Mouse (Mus musculus): ENCODE data around the gene Specc1l.

Gene Specc1l

DNA sequence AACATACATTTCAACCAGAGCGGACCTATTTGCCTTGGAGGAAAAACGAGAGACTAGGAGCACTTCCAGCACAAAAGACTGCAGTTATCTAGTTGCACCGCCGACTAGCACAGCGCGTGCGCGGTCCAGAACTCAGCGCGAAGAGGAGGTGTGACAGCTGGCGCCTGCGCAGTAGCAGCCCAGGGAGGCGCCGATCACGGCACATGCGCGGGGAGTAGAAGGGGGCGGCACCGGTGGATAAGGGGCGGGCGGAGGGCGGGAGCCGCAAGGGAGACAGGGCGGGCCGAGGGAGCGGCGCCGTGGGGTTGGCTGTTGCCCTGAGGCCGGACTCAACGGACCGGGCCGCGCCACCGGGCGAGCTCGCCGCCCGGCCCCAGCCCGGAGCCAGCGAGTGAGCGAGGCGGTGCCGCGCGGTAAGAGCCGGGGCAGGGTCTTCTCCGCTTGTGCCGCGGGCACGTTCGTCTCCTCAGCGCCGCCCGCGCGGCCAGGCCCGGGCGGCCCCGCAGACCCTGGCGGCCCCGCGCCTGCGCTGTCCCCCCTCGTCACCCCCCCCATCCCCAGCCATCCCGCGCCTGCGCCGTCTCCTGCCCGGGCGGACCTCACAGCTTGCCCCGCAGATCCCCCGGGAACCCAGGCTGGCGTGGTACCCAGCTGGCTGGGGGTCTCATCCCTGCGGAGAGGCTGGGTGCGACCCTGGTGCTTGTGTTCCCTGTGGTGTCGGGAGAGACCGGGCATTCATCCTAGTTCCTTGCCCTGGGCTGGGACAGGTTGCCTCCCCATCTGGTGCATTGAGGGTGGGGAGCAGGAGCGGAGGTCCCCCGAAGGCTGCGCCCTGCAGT is at the start of gene Specc1l:
TSS of gene Specc1l (plus strand) at position 267 of the 839 bp plus-strand sequence.
- peak; percentile 88 for DNase-seq (ENCODE audit: low read depth, low spot score)

DNA sequence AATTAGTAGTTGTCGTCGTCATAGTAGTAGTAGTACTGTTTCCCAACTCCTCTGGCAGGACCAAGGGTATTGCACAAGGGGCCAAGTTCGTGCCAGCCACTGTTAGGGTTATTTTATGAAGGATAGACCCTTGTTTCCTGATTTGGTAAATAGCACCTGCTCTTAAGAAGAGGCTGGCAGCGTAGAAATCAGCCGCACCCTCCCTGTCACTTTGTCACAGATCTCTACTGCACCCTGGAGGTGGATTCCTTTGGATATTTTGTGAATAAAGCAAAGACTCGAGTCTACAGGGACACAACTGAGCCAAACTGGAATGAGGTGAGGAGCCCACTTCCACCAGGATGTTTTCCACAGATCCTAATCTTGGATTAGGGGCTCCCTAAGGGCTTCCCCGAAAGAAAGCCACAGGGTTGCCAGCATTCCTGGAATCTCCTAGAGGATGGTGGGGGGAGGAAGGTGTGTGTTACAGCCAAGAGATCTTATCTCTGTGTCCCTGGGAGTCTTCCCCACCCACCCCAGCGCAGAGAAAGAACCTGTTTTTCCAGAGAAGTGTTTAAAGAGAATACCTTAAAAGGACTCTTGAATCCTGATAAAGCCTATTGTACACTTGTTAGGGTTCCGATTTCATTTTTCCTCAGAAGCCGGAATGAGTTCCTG is 45.9 kb upstream of the Specc1l start:
- no peak for DNase-seq (ENCODE audit: low read depth, low spot score)

DNA sequence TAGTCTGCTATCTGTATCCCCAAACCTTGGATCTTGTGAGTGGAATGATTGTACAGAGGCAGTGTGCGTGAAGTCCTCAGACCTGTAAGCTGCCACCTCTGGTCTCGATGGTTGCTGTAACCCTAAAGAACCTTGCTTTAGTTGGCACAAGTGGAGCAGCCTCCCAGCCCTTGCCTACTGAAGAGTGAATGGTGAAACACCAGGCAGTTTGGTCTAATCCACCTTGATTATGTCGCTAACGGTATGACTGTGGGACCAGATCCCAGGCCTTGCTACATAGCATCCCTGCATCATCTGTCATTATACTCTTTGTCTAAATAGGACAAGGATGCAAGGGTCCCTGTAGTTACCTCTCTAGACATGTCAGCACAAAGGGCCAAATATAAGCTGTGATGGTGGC is 45.3 kb upstream of the Specc1l start:
- DNase-seq (ENCODE audit: low read depth, low spot score) = no peak

DNA sequence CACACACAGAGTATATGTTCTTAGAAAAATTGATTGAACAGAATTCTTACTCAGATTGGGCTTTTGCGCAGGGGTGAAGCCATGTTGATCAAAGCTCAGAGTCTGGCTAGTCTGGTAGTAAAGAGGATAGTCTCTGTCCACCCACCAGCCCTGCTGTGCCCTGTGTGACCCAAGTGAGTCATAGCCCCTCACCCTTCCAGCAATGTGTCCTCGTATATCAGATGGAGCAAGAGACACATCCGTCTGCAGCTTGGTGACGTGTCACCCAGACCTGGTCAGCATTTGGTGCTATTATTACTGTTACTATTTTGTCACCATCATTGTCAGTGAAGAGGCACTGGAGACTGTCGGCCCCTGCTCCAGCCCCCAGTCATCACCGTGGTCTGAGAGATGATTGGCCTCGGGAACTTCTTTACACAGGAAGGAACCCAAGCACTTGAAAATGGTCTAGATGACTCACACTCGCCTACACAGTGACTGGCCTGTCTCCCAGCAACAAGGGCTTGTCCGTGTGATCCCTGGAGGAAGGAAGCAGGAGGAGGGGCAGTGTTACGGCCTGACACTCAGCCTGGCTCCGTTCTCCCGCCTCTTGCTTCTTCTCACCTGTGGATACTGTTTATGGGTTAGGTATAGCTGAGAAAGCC is 41.5 kb upstream of the Specc1l start:
- DNase-seq (ENCODE audit: low read depth, low spot score) = no peak

DNA sequence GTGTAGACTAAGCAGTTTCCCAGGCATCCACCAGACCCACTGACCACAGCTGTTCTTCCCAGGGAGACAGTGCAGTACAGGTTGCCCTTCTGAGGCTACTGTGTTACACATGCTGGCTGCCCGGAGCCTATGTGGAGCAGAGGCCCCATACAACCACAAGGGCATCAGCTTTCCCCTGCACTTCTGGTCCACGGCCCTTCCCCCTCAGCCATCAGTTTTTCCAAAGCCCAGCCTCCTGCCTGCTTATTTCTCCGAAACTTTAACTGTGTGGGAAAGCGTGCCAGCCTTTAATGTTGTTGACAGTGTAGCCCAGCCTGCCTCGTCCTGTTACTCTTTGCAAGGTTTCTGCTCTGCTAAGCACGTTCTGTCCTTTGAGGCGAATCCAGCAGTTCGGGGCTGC is 38.8 kb upstream of the Specc1l start:
- no peak for DNase-seq (ENCODE audit: low read depth, low spot score)

DNA sequence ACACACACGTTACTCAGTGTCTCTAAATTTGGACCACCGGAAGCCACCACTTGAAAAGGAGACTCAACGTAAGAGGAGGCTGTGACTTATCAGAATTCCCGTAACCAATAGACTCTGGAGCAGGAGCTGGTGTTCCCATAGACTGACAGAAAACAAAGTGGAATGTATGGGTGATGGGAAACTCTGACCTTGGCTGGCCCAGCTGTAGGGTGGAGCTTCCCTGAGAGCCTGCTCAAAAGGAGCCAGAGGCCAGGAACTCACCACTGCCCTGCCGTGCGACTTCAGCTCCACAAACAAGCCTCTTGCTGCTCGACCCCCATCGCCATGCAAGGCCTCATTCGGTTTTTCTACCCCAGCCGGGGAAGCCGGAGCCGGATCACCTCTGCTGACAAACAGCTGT is 38.2 kb upstream of the Specc1l start:
- no peak for DNase-seq (ENCODE audit: low read depth, low spot score)

DNA sequence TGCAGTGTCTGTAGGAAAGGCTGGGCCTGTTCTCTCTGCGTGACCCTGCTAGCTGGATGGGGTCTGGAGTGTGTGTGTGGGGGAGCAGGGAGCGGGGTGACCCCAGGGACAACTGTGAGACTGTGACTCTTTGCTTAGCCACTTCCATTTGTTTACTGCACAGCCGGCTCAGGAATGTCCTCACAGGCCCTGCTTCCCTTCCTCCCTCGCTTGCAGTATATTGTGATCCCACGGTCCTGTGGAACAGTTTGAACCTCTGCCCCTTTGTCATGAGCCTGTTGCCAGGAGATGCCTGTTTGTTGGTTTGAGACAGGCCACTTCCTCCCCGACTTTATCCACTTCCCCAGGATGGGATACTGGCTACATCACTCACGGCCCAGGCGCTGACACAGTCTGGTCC is 35.4 kb upstream of the Specc1l start:
- no peak for DNase-seq (ENCODE audit: low read depth, low spot score)

DNA sequence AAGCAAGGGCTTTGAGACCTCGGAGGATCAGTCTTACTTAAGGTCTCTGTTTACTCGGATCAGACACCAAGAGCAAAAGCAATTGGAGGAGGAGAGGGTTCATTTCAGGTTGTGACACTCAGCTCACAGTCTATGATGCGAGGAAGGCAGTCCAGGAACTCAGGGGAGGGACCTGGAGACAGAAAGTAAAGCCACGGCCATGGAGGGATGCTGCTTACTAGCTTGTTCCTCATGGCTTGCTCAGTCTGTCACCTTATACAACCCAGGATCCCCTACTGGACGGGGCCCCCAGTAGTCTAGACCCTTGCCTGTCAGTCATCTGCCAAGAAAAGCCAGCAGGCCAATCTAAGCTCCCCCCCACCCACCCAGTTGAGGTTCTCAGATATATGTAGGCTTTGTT is 33.0 kb upstream of the Specc1l start:
- no peak for DNase-seq (ENCODE audit: low read depth, low spot score)

DNA sequence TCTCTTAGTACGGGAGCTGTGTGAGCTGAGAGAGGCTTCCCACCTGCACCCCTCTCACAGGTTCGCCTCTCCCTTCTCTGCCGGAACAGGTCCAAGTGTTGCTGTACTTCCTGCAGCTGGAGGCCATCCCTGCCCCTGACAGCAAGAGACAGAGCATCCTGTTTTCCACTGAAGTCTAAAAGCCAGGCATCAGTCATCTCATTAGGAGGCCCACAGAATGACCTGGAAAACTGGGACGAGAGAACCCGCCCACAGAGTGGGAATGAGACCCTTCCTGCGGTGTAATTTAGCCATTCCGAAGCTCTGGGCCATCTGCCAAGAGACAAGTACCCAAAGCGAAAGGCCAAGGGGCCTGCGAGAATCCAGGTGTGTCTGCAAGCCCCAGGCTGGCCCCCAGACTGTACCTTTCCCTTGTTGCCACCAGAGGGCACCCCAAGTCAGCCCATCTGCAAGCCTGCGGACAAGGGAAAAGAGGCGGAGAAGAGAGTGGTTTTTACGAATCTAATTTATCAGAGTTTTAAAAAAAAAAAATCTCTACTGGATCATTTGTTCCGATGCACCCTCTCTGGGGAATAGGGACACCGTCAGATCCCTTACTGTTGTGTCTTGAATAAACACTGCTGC is 29.6 kb upstream of the Specc1l start:
- peak; percentile 40 for DNase-seq (ENCODE audit: low read depth, low spot score)

DNA sequence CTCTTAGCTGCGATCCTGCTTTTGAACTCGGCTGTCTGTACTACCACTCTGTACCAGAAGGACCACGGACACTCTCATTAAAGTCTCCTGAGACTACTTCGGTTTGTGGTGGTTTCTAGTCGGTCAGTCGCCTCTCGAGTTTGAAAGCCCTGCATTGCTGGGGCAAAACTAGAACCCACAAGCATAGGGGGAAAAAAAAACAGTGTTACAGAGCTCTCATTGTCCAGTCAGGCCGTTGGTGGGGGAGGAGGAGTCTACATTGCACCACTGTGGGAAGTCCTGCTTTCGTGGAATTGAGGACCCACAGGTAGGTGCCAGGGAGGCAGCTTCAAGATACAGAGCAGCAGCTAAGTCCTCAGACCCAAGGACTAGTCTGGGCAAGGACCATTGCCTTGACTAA is 27.0 kb upstream of the Specc1l start:
- DNase-seq (ENCODE audit: low read depth, low spot score) = no peak

DNA sequence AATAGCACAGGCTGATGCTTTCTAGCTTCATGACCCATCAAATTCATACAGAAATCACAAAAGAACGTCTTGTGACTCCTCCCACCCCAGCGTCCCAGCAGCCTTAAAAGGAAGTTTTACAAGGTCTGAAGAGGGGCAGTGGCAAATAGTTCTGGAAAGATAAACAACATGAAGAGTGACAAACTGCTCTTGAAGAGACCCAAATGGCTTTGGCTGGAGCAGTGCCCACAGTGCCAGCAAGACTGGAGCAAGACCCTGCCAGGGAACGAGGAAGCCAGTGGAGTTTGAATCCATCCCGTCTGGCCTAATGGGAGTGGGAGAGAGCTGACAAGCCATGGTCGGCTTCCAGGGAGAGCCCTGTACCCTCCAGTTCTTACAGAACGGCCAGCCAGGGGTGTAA is 25.3 kb upstream of the Specc1l start:
- DNase-seq (ENCODE audit: low read depth, low spot score) = no peak

DNA sequence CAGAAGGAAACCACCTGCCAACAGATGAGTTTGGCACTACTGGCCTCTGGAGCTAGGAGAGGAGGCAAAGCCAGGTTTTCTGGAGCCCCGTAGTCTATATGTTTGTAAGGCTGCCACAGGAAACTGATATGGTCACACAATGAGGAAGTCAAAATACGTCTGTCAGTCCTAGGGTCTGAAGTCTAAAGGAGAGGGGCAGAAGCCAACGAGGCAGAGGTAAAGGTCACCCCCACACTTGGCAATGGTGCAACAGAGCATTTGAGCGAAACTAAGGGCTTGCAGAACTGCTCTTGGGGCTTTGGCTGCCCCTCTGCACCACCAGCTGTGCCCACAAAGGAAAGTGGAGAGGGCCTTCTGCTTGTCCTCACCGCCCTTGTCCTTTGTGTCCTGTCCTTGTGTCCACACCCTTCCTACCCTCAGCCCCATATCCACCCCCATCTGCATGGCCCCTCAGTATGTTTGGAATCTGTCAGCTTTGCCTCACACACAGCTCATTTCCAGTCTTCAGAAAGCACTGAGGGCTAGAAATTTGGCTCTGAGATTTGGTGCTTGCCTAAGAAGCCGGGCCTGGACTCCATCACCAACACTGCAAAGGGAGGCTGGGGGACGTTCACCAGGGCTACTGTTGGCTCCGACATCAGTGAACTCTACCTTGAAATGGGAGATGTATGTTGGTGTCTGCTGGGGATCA is 24.4 kb upstream of the Specc1l start:
- DNase-seq (ENCODE audit: low read depth, low spot score) = no peak

DNA sequence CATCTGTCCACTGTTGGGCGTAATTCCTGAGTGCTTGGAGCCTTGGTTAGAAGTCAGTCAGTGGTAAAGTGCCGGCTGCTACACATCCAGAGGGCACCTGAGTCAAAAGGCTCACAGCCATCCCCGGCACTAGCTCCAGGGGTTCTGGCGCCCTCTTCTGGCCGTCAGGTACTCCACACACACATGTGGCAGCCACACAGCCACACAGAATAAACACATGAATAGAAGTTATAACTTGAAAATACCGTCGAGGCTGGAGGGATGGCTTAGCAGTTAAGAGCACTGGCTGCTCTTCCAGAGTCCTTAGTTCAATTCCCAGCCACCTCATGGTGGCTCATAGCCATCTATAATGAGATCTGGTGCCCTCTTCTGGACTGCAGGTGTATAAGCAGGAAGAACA is 20.2 kb upstream of the Specc1l start:
- no peak for DNase-seq (ENCODE audit: low read depth, low spot score)

DNA sequence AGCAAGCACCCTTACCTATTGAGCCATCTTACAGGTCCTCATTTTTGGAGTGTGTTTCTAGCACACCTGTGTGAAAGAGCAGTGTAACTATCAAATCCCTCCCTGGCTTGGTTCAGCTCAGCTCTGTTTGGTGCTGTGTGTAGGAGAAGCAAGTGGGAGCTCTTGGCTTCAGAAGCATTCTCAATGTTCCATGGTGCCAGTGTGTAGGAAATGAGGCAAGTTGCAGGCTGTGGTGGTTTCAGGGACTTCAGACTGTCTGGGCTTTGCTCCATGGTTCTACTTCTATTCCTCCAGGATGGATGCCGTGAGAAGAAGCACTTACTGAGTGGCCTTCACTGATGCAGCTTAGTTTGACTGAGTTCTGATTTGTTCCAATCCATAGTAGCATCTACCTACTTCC is 14.1 kb upstream of the Specc1l start:
- no peak for DNase-seq (ENCODE audit: low read depth, low spot score)

DNA sequence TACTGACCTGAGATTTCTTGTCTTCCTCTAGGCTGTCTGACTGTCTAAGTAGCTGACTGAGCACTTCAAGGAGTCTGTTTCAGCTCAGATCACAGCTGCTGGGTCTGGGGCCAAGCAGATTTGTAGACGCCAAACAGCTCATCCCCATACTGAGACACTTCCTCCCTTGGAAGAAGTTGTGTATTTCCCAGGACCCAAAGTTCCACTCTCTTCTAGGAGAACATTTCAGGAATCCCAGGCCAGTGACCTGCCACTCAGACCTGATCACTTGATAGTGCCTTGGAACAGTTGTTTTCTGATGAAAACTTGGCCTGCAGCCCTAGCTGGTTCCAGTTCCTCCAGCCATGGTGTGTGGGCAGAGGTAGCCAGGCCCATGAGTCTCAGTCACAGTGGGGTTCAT is 11.1 kb upstream of the Specc1l start:
- DNase-seq (ENCODE audit: low read depth, low spot score) = no peak

DNA sequence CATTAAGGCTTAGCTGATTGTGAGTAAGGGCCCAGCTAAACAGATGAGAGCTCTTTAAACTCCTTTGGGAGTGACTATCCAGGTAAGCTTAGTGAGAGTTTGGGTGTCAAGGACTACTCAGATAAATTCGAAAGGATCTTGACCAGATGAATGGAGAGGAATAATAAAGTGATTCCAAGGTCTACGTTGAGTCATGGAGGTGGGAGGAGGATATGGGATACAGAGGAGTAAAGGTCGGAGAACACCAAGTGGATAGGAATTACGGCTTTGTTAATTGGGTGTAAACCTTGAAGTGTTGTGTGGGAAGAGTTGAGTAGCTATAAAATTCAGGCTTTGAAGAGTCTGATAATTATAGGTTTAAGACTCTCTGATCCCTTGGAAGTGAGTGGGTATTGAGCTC is 5.7 kb upstream of the Specc1l start:
- DNase-seq (ENCODE audit: low read depth, low spot score) = no peak

DNA sequence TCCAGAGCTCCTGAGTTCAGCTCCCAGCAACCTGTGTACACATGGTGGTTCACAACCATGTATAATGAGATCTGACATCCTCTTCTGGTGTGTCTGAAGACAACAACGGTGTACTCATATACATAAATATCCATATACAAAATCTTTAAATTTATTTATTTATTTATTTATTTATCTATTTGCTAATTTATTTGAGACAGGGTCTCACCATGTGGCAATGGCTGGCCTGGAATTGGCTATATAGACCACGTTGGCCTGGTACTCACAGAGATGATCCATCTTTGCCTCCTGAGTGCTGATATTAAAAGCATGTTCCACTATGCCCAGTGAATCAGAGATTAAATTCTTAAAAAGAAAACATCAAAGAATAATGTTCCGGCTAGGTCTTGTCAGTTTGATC is 1.0 kb upstream of the Specc1l start:
- DNase-seq (ENCODE audit: low read depth, low spot score) = no peak

DNA sequence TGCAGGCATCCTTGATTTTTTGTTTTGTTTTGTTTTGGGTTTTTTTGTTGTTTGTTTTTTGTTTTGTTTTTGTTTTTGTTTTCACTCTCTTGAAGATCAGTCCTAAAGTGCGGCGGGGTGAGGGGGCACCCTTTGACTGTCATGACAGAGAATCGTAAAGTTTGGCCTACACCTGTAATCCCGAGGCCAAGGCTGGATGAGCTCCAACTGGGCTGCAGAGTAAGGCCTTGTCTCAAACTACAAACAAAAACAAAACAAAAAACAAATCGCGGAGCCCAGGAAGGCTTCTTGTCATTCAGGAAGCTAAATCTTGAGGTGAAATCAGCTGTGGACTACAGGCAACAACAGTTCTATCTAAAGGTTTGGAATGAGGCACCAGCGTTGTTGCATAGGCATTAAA is 1.1 kb downstream of the Specc1l start:
- DNase-seq (ENCODE audit: low read depth, low spot score) = no peak

DNA sequence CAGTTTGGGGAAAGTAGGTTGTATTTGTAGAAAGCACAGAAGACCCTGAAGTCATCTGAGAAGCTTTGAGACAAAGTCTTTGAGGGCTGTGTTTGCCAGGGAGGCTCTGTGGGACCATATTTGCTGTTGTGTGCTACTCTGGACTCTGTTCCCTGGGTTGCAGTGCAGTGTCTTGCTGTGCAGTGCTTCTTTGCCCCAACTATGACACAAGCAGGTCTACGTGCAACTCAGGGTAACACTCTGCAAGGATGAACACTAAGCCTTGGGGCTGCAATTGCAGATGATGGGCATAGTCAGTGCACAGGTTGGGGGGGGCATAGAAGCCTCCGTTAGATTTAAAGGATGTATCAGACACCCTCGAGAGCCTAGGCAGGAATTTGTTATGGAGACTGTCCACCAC is 8.8 kb downstream of the Specc1l start:
- no peak for DNase-seq (ENCODE audit: low read depth, low spot score)

DNA sequence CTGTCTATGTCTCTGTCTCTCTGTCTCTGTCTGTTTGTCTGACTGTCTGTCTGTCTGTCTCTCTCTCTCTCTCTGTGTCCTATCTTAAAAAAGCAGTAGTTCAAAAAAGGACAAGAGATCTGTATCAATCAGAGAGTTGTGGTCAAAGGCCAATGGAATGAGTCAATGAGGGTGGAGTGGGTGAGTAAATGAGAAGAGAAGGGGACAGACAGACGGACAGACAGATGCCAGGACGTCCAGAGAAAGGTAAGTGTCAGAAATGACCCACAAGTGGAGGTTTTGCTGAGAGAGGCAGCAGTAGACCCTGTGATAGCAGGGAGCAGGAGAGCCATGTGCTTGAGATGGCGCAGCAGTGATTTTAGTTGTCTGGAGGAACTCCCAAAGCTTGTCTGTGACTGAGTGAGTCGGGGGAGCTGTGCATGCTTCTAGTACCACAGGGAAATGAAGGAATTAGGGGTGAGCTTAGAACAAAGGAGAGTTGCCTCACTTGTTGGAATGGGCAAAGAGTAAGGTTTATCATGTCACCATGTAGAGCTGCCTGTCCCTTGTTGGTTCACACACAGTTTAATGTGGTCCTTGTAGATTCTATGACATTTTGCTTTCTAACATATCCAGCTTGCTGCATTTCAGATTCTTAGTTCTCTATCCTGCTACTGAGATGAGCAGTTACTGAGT is 10.2 kb downstream of the Specc1l start:
- no peak for DNase-seq (ENCODE audit: low read depth, low spot score)

DNA sequence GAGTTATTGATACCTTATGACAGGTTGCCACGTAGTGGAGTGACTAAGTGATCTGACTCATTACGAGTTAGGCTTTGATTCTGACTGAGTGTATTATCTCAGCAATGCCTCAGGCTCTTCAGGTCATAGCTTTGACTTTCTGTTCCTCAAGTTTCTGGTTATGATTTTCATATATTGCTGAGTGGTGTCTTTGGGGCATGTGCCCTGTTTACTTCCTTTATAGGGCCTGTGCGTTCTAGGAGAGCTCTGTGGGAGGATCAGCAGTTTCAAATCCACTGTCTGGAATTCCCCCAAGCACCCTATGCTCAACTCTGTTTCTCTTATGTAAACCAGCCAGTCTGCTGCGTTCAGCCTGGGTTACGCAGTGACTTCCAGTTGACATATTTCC is 10.7 kb downstream of the Specc1l start:
- no peak for DNase-seq (ENCODE audit: low read depth, low spot score)

Data from WW6 (cell line).